Mouse (Mus musculus) heart, embryonic 14.5 days (tissue): ENCODE data around the gene Misp. TPM values are rescaled to one million over a fixed set of nuclear protein-coding genes. Genes with fewer than 3 reads are reported as not detected.
A peak's percentile ranks its signal among the peaks of the same experiment; 100 is the strongest.

ENCODE experiments used
- ATAC-seq: fragments of 200-750 bp; cut with Nextera tagmentation; 2 replicates; pipeline ENCODE4 v1.8.0; 2017; ENCODE audit warnings: low read depth, moderate TSS enrichment; ENCODE audit not compliant: insufficient number of reproducible peaks, insufficient read depth, low FRiP score
- H3K27ac ChIP-seq, 2 experiments: fragments of 200-500 bp in 1 of 2; fragments of 300-500 bp in 1 of 2; sonication (generic) in 1 of 2; replicated peaks in 1 of 2; 2 replicates each; pipeline ENCODE4 v1.5.1; 2012 to 2014; ENCODE audit warnings: low read depth in 2 of 2, low read length in 2 of 2, control low read depth in 1 of 2, mild to moderate bottlenecking in 1 of 2, mixed read lengths in 1 of 2; ENCODE audit not compliant: control insufficient read depth in 1 of 2, insufficient read depth in 1 of 2
- H3K27me3 ChIP-seq: fragments of 300-500 bp; sonication (generic); 2 replicates; pipeline ENCODE4 v1.6.1; 2014; ENCODE audit warnings: mild to moderate bottlenecking, low read length, control low read depth; ENCODE audit not compliant: control insufficient read depth, insufficient read depth
- H3K36me3 ChIP-seq: fragments of 300-500 bp; sonication (generic); 2 replicates; pipeline ENCODE4 v1.6.1; 2014; ENCODE audit warnings: mild to moderate bottlenecking, control low read depth, low read length, mixed read lengths; ENCODE audit not compliant: control insufficient read depth, insufficient read depth
- H3K4me1 ChIP-seq, 2 experiments: fragments of 200-500 bp in 1 of 2; fragments of 300-500 bp in 1 of 2; sonication (generic) in 1 of 2; 2 replicates each; pipeline ENCODE4 v1.6.1; 2012 to 2014; ENCODE audit warnings: low read length in 2 of 2, control low read depth in 1 of 2, mixed read lengths in 1 of 2; ENCODE audit not compliant: control insufficient read depth in 2 of 2, insufficient read depth in 2 of 2
- H3K4me2 ChIP-seq: fragments of 300-500 bp; sonication (generic); 2 replicates; pipeline ENCODE4 v1.6.1; 2014; ENCODE audit warnings: mild to moderate bottlenecking, low read length
- H3K4me3 ChIP-seq, 2 experiments: fragments of 200-500 bp in 1 of 2; fragments of 300-500 bp in 1 of 2; sonication (generic) in 1 of 2; 2 replicates each; pipeline ENCODE4 v1.5.1; 2012 to 2014; ENCODE audit warnings: low read length in 2 of 2, mild to moderate bottlenecking in 2 of 2, control low read depth in 1 of 2, low read depth in 1 of 2, moderate library complexity in 1 of 2; ENCODE audit not compliant: control insufficient read depth in 1 of 2, insufficient read depth in 1 of 2
- H3K9ac ChIP-seq: fragments of 300-500 bp; sonication (generic); 2 replicates; pipeline ENCODE4 v1.6.1; 2014; ENCODE audit warnings: mild to moderate bottlenecking, low read length
- H3K9me3 ChIP-seq: fragments of 300-500 bp; sonication (generic); 2 replicates; pipeline ENCODE4 v1.6.1; 2016; ENCODE audit warnings: low read length, control low read depth; ENCODE audit not compliant: control insufficient read depth
- WGBS: fragments of 180-500 bp; shearing (Covaris S2); extraction: QIAGEN DNeasy Blood & Tissue Kit; methylation state at CpG from one replicate; pipeline ENCODE4 v1.1.7; 2014; 5-methylcytosine and 5-hydroxymethylcytosine counted together
- polyA plus RNA-seq: library from polyadenylated mRNA; unstranded; fragments of >200 nt; fragmentation: Nextera tagmentation; extraction: Ambion mirVana; gene quantifications from 2 replicates; pipeline ENCODE4 v1.2.1, GENCODE M21; 2014

Misp gene
- polyA plus RNA-seq, 1 experiment from 2014 or later = 0.61 TPM

DNA sequence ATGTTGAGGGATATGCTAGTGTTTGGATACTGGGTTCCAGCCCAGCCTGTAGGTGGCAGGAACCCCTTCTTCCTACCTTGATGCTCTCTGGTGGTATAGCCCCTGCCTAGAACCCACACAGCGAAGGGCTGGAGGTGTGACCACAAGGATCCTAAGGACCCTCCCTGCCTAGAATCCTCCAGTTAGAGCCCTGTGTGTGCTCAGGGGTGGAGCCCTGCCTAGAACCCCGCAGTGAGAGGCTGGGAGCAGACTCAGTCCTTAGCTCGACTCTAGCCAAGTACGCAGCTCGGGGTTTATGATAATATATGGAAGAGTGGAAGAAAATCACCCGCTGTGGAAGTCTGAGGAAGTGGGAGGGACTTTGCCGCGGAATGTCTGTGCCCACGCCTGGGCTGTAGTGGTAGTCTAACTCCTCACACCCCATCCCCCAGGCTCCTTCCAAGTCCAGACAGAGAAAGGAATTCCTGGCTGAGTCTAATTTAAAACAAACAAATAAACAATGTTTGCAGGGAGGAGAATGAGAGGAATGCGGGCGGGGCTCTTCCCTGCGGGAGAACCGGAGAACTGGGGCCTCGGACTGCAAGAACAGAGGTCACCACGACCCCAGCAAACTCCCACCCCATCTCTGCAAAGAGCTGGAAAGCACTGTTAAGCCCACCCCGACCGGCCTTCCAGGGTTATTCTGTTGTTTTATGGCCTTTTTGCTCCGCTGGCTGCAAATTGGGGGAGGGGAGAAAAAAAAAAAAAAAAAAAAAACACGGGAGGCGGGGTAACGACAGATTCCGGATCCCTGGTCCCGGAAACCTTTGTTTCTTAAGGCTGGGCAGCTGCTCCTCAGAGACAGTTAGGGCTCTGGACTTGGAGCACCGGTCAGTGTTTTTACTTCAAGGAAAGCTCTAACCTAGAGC, 20.1 kb downstream of the Misp start:
- peak; percentile 82 for ATAC-seq
- Histone ChIP-seq H3K27ac (peak overlapping the region; percentile 68 to 90), H3K9me3 (no peaks in the 10 kb centered on the region), H3K27me3 (no peaks in the 10 kb centered on the region), H3K4me1 (peaks cover 9 to 12% of the 10 kb centered on the region in 2 experiments), H3K36me3 (no peaks in the 10 kb centered on the region), H3K4me2 (peak overlapping the region; percentile 86), H3K9ac (peak overlapping the region; percentile 79), H3K4me3 (peak overlapping the region; percentile 43 to 45)
- WGBS = under 1% methylated on average over 24 of the region's 24 CpGs

DNA sequence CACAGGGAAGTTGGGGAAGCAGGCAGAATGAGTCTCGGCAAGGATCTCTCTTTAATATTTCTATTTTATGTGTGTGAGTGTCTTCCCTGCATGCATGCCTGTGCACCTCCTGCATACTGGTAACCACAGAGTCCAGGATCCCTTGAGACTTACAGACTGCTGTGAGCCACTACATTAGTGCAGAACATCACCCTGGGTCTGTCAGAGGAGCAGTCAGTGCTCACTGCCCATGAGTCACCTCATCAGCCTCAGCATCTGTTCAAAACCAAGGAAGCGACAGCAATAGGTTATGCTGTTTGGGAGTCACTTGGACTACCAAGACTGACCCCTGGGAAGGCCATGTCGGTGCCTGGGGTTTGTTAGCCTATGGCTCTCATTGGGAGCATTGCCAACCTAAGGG, 21.5 kb downstream of the Misp start:
- no peak overlapping the region for H3K9ac ChIP-seq
- ATAC-seq = no peak
- no peaks in the 10 kb centered on the region for H3K36me3 ChIP-seq
- no peak overlapping the region for H3K4me2 ChIP-seq
- H3K9me3 ChIP-seq = no peaks in the 10 kb centered on the region
- no peak overlapping the region for H3K4me3 ChIP-seq
- H3K4me1 ChIP-seq = peaks cover 9 to 12% of the 10 kb centered on the region in 2 experiments
- H3K27me3 ChIP-seq = no peaks in the 10 kb centered on the region
- WGBS = 62% methylated on average over 3 of the region's 3 CpGs
- H3K27ac ChIP-seq = no peak overlapping the region

DNA sequence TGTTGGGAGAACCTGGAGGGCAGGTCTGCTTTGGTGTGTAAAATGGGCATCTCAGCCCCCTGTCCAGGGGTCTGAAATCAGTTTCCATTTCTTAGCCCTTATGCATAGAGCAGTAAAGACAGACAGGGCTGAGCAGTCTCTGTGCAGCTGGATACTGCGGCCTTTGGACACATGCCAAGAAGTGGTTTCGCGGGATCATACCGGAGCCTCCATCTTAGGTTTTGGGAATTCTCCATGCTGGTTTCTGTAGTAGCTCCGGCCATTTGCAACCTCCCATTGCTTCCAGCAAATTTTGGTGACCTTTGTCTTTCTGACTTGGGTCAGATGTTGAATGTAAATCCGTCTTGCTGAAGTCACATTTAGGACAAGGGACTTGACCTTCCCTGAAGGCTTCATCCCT, 22.7 kb downstream of the Misp start:
- H3K4me3 ChIP-seq = no peak overlapping the region
- H3K9me3 ChIP-seq = no peaks in the 10 kb centered on the region
- no peak overlapping the region for H3K9ac ChIP-seq
- H3K27ac ChIP-seq = no peak overlapping the region
- no peaks in the 10 kb centered on the region for H3K36me3 ChIP-seq
- WGBS = 68% methylated on average over 6 of the region's 6 CpGs
- peaks cover 9 to 12% of the 10 kb centered on the region in 2 experiments for H3K4me1 ChIP-seq
- H3K27me3 ChIP-seq = no peaks in the 10 kb centered on the region
- H3K4me2 ChIP-seq = no peak overlapping the region
- no peak for ATAC-seq

DNA sequence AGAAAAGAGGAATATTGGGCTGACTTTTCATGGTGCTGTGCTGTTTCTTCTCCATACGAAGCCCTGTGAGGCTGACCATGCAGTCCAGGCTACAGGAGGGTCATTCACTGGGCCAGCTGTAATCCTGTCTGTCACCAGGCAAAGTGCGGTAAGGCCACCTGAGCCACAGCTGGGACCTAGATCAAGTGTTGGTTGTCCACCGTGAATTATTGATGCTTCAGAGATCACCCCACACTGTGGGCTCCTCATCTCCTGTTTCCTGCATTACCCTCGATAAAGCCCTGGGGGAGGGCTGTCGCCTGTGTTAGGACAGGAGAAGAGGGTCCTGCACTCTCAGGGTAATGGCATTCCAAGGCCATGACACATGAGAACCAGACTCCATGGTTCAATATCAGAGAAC, 25.8 kb downstream of the Misp start:
- Histone ChIP-seq H3K36me3 (no peaks in the 10 kb centered on the region), H3K27ac (no peak overlapping the region), H3K9ac (no peak overlapping the region), H3K9me3 (no peaks in the 10 kb centered on the region), H3K27me3 (no peaks in the 10 kb centered on the region), H3K4me1 (peaks cover 13 to 21% of the 10 kb centered on the region in 2 experiments), H3K4me3 (no peak overlapping the region), H3K4me2 (no peak overlapping the region)
- 39% methylated on average over 5 of the region's 5 CpGs for WGBS
- ATAC-seq = no peak

DNA sequence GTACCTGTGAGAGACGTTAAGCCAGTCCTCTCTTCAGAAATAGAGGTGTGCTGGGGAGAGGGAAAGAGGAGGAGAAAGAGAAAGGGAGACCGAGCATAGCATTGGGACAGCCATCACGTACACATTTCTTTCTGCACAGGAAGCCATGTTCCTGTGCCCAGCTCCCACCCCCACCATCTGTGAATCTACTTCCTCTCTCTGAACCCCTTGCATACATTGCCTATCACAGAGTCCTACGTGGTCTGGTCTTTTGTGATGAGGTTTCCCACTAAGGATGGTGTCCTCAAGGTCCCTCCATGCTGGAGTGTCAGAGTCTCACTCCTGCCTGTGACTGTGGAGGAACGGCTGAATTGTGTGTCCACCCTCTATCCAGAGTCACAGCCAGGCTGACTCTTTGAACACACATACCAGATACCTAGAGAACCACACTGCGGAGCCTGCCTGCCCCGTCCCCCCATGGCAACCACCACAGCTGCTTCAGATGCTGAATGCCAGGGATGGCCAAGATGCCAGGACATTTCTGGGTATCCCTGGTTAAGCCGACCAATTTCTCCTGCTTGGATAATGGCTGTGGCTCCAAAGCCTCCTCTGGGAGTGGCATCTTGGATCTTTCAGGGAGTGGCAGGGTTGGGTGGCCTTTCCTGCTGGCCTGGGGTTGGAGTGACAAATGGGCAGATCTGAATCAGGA, 29.3 kb downstream of the Misp start:
- H3K27me3 ChIP-seq = no peaks in the 10 kb centered on the region
- ATAC-seq = no peak
- H3K4me1 ChIP-seq = peaks cover 26% of the 10 kb centered on the region in 2 experiments
- H3K4me3 ChIP-seq = no peak overlapping the region
- 66% methylated on average over 8 of the region's 8 CpGs for WGBS
- H3K36me3 ChIP-seq = no peaks in the 10 kb centered on the region
- H3K4me2 ChIP-seq = no peak overlapping the region
- no peak overlapping the region for H3K27ac ChIP-seq
- no peaks in the 10 kb centered on the region for H3K9me3 ChIP-seq
- no peak overlapping the region for H3K9ac ChIP-seq

DNA sequence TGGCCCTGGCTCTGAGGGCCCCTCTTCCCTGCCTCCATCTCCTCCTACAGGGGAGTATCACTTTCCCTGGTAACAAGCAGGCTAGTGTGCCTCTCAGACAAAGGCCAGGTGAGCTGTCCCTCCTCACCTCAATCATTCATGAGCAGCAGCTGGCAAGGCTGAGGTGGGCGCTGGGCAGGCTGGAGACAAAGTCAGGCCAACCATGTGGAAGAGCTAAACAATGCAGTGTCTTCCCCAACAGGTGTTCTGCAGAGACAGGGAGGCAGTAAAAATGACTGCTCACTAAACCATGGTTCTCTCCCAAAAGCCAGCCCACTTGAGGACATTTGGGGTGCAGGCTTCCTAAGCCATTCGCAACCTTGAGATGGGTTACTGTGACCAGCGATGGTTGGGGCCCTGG, 30.9 kb downstream of the Misp start:
- no peaks in the 10 kb centered on the region for H3K9me3 ChIP-seq
- no peak overlapping the region for H3K4me3 ChIP-seq
- H3K27ac ChIP-seq = peak overlapping the region; percentile 100
- peak overlapping the region; percentile 93 for H3K4me2 ChIP-seq
- no peaks in the 10 kb centered on the region for H3K27me3 ChIP-seq
- peaks cover 29 to 36% of the 10 kb centered on the region in 2 experiments for H3K4me1 ChIP-seq
- H3K36me3 ChIP-seq = peaks cover 11% of the 10 kb centered on the region; the same call in 1 of the 2 replicates
- H3K9ac ChIP-seq = peak overlapping the region; percentile 90
- ATAC-seq = no peak
- 73% methylated on average over 3 of the region's 3 CpGs for WGBS

DNA sequence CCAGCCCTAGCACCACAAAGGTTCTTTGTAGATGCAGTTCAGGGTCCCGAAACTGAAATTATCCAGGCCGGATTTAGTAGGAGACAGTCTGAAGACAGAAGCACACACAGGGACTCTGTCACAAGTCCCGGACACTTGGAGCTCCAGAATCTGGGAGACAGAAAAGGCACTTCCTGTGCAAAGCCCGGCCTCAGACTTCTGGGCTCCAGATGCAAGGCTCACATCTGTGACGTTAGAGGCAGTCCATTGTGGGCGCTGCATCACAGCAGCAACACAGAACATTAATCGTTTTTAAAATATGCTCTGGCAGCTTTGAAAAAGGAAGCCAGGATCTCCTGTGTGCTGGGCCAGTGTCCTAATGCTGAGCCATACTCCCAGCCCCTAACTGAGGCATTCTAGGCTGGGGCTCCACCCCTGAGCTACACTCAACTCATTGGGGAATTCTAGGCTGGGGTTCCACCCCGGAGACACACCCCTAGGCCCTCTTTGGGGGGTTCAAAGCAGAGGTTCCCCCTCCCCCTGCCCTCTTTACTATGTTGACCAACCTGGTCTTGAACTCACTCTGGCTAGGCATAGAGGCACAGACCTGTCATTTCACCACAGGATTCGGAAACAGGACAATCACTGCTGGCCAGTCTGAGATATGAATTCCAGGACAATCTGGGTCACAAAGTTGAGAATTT, 31.5 kb downstream of the Misp start:
- peak overlapping the region; percentile 100 for H3K27ac ChIP-seq
- no peaks in the 10 kb centered on the region for H3K27me3 ChIP-seq
- peak overlapping the region; percentile 93 for H3K4me2 ChIP-seq
- ATAC-seq = no peak
- H3K4me1 ChIP-seq = peaks cover 35 to 42% of the 10 kb centered on the region in 2 experiments
- H3K9ac ChIP-seq = peak overlapping the region; percentile 90
- 42% methylated on average over 9 of the region's 9 CpGs for WGBS
- H3K36me3 ChIP-seq = peaks cover 17% of the 10 kb centered on the region; the same call in 1 of the 2 replicates
- no peaks in the 10 kb centered on the region for H3K9me3 ChIP-seq
- H3K4me3 ChIP-seq = peak overlapping the region in 1 of 2 experiments; percentile 94; a peak in 1 of 4 replicates
